Mouse (Mus musculus): ENCODE results near the gene Pbx2.

Pbx2 gene

DNA sequence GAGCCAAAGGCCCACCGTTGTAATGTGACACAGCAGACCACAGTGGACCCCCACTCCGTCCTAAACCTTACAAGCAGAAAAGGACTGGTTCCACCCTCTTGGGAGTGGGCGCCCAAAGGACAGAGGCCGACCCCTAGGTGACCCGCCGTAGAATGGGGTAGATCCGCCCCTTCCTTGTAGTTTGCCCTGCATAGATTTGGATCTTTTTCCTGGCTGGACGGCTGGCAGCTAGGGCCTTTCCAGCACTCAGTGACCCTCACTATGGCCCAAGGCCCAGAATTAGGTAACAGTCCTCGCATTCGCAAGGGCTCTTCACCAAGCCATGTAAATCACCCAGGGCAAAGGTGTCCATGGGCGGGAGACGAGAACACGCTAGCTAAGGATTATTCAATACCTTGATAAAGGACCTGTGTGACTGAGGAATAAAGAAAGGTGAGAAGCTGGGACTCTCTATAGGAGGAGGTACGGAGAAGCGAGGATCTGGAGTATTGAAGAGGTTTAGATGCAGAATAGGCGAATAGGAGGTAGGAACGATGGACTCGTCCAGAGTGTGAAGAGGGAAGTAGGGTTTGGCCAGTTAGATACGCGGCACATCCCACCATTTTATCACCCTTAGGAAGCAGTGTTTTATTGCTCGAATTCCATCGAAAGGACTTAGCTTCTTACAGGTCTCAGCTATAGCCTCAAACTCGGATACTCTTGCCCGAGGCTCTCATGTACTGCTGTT lies 13.6 kb downstream of the Pbx2 start:
- no peak for DNase-seq

DNA sequence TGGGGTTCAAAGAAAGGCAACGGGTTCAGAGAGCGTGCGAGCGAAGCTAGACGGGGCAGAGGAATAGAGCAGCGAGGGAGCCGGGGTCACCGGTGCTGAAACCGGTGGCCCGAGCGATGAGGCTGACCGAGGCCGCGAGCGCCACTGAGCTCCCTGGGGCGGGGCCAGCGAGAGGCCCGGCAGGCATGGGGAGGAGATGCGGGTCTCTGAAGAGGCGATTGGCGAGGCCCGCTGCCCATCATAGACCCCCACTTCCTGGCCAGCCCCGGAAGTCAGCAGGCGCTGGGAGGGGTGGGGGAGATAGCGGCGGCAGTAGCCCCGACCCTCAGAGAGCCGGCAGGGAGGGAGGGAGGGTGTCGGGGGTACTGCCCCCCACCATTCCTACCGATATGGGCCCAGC lies 14.5 kb downstream of the Pbx2 start:
- DNase-seq, result peak; percentile 97 to 99

DNA sequence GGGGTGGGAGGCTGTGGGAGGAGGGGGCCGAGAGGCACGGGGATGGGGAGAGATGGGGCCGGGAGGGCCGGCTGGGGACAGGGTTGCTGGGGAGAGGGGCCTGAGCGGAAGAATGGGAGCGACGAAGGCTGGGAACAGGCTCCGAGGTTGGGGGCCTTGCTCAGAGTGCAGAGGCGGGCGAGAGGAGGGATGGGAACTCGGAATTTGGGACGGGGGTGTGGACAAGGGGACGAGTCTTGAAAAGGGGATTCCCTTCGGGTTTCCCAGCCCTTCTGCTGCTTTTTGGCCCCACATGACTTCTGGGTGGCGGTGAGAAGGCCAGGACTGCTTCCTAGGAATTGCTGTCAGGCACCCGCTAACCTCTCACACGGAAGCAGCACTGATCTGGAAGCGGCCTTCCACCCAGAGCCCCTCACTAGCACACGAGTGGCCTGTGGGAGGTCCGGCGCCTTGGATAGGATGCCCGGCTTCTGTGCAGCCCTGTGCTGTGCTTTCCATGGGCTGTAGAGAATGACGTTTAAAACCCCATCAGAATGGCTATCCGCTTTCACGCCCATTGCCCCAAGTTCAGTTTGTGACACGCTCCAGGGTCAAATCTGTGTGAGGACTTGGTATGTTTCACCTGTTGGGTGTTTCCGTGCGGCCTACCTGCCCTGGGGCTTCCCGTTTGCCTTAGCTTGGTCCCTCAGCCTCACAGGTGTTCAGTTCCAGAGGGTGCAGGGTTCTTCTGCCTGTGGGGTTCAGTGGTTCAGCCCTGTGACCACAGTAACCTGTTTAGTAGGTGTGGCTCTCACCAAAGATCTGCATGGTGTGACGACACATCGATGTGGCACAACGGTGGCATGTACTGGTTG lies 15.3 kb downstream of the Pbx2 start:
- peak in 1 of 2 experiments; percentile 39 for DNase-seq

DNA sequence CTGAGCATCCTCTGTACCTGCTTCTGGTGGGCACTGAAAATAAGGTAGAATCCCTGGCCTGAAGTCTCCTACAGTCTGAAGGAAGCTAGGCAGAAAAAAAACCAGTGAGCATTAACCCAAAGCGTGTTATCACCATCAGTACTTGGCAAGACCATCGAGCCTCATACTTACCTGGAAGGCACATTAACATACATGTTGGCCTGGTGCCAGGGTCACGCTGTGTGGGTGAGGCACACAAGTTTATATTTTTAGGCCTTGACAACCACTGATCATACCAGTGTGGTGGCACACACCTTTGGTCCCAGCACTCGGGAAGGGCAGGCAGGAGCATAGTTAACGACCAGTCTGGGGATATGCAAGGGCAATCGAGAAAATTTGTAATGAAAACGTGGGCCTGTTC lies 16.9 kb downstream of the Pbx2 start:
- DNase-seq, result peak; percentile 42 to 71

DNA sequence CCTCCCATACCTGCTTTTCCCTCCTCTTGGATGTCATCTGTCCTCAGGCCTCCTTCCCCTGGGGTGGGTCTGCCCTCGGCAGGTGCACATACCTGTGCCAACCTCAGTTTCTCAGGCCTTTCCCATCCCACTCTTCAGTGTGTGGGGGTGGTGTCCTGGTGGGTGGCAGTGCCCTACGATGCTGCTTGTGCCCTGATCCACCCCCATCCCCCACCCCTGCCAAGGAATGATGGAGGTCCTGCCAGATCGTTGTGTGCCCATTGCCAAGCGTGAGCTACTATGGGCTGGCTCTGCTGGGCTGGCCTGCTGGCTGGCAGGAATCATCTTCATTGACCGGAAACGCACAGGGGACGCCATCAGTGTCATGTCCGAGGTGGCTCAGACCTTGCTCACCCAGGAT lies 20.0 kb downstream of the Pbx2 start:
- peak in 1 of 2 experiments; percentile 35 for DNase-seq

DNA sequence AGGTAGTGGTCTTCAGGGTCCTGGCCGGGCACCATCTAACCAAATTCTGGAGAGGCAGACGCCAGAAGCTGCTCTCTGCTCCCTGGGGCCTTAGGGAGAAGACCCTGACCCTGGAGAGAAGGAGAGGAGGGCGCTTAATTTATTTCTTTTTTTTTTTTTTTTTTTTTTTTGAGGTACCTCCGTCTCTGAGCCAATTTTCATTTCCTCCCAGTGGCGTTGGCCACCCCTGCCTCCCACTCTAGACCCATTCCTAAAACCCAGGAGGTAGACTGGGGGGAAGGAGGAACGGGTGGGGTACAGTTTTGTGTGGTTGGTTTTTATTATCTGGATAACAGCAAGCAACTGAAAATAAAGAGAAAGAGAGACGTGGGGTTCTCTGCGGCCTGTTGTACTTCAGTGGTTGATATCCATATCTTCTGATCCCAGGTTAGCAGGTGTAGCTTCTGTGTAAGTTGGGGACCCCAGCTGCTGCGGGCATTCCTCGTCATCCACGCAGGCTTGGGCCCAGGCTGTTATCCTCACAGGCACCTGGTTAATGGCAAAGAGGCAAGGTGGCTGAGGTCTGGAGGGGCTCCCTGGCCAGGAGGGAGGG lies 22.1 kb downstream of the Pbx2 start:
- DNase-seq, result no peak

DNA sequence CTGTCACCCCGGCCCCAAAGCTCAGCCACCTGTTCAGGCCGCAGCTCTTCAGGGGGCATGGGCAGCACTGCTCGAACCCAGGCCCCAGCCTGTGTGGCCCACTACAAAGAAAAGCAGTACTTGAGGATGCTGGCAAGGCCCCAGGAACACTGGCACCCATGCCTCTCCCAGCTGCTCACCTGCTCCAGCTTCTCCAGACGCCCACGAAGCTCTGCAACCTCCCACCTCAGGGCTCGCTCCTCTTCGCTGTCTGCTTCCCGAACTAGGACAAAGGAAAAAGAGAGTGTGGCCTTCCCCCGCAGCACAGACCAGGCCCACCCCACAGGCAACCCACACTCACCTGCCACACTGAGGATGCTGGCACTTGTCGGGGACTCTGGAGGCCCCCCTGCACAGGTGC lies 22.8 kb downstream of the Pbx2 start:
- no peak for DNase-seq

DNA sequence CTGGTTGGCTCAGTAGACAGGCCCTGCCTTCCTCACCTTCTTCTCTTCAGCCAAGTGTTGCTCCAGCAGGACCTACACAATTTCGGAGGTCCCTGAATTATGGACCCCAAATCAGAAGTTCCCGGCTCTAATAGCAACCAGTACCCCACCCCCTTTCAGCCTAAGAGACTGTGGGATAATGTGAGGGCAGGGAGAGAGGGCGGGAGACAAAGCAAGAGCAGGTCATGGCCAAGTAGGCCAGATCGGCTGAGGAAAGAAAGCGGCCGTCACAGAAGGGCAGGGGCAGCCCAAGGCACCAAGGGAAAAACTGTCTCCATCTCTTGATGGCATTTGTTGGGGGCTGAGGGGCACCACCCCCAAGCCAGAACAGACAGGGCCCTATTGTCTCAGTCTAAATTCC lies 24.8 kb downstream of the Pbx2 start, which contains the start of gene Egfl8:
Gene Egfl8 (minus strand): TSS at position 101 of the 400 bp plus-strand sequence.
- no peak for DNase-seq

DNA sequence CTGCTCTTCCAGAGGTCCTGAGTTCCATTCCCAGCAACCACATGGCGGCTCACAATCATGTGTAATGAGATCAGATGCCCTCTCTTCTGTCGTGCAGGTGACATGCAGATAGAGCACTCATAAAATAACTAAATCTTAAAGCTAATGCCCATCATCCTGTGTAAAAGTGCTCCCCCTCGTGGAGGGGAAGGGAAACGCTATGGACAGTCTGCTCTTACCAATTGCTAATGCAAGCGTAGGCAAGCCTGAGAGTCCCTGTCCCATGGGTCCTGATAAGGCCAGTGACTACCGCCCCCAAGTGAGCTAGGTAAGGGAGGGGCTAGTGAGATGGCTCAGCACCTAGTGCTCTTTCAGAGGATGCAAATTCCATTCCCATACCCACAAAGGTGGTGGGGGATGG lies 27.9 kb downstream of the Pbx2 start:
- DNase-seq, result peak; percentile 72 to 85

DNA sequence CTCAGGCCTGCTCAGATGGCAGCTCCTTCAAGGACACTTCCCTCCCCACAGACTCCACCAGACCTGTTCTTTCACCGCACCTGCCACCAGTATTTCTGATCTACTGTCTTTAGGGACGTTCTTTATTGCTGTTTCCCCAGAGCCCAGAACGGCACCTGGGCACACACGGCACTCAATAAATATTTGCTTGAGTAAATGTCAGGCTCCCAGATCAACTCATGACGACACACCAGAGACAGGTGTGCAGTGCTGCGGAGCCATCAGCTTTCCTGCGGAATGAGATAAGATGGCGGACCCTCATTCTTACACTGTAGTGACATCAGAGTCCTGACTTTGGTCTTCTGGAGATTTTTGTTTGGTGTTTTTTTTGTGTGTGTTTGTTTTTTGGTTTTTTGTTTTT lies 29.9 kb downstream of the Pbx2 start:
- DNase-seq, result no peak

DNA sequence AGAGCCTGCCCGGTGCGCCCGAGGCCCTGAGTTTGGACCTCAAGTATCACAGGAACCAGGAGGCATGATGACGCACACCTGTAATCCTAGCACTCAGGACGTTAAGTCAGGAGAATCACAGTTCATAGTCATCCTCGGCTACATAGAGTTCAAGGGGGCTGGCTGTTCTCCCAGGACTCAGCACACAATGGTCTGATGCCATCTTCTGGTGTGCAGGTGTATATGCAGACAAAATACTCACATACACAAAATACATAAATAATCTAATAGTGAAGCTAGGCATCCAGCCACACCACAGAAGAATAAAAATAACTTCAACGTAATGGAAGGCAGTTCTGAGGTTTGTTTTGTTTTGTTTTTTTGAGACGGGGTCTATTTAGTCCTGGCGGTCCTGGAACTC lies 32.1 kb downstream of the Pbx2 start:
- DNase-seq, result no peak

DNA sequence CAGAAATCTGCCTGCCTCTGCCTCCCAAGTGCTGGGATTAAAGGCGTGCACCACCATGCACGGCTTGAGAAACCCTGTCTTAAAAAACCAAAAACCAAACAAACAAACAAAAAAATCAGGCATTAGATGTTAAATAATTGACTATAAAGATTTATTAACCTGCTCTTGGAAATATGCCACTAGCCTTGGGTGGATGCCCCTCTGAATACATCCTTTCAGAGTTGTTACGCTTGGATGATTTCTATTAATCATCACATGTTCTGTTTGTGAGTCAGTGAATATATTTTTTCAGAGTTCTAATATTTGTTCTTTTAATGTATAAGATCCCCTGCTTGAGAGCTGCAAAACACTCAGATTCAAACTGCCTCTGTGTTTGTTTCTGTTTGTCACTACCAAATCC lies 33.9 kb downstream of the Pbx2 start:
- DNase-seq, result no peak

DNA sequence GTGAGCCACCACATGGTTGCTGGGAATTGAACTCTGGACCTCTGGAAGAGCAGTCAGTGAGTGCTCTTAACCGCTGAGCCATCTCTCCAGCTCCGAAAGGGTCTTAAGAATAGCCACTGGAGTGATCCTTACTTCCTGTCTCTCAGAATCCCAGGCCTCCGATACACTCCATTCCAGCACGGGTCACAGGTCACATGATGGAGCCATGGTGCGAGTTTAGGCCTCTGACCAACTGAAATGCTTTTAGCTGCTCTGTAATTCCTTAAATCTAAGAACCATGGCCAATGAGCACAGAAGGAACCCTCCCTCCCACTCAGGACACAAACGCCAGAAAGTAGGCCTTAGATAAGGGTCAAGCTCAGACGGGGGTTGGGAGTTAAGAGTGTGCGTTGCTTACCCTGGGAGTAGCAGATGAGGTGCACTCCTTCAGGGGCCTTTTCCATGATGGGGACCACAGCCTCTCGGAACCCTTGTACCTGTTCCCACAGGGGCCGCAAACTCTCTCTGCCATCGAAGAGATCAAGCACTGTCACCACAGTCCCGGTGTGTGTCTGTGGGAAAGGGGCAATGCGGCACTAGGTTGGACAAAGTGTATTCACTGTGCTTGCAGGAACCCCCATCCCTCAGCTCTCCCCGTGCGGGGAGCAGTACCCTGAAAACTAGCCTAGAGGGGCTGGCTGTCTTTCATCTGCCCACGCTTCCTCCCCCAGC lies 35.2 kb downstream of the Pbx2 start:
- no peak for DNase-seq

DNA sequence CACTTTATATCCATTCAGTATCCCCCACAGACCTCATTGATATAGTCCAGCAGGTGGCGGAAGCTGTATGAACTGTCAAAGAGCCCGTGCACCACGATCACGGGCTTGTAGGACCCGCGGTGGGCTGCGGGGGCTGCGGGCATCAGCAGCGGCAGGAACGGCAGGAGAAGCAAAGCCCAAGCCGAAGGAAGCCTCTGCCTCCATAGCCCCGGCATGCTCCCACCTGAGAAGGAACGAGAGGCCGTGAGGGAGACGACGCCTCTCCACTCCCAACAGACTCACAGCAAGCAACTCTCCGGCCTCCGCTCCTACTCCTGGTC lies 35.7 kb downstream of the Pbx2 start:
- no peak for DNase-seq

DNA sequence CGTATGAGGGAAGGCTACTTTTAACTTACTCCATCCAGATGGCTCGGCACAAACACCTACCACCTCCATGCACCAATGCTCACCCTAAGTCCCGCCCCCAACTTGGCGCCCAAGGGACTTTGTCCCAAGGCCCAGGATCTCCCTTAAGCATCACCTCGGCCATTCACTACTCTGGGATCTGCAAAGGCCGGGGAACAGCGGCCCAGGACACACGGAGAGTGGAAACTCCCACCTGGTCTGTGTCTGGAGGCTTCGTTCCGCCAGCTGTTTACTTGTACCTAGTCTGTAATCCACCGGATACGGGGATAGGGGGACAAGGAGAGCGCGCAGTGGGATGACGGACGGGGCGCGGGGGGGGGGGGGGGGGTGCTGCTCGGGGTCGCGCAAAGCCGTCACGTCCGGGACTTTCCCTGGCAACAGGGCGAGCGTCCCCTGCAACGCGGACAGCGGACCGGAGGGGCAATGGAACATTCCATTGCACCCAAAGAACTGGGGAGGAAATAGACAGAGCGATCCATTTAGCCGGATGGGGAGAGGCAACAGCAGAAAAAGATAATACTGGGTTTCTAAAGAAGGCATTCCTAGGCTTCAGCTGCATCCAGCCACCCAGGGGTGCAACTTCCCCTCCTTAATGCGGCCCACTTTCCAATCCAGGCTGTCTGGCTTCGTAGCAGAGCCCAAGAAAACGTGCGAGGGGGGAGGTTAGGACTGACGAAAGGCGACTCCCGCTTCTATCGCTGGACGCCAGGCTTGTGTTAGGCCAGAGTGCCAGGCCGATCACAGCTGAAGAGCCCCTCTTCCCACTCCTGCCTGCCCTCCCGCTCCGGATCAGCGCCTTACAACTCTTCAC lies 36.3 kb downstream of the Pbx2 start:
- DNase-seq, result peak; percentile 87 to 92

DNA sequence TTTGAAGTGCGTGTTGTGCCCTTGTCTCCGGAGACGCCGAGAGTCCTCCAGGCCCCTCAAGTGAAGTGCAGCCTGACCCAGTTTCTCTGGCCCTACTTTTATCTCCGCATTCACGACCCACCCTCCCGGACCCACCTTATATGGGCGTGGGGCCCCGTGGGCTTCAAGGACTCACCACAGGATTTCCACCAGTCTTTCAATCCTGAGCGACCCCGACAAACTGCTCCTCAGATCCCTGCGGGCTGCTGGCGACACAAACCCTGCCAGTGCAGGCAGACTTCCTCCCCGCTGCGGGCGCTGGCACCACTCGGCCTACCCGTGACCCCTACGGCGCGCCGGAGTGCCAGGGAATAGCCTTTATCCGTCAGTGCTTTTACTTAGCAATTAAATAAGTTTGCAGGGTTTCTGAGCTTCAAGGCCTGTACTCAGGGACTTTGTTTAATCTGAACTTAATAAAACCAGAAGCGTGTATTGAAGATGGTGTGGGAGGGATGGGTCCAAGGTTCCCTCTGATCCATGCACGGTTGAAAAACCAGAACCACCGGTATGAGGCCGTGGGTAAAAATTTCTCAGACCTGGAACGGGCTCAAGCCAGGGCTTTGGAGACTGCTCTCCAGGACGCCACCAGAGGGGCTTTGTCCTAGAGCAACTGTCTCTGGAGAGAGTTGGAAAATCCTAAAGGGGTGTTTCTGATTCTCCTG lies 37.0 kb downstream of the Pbx2 start, which contains the start of gene Ppt2:
Gene Ppt2 (minus strand): TSS at position 568 of the 701 bp plus-strand sequence.
- DNase-seq, result peak; percentile 89 to 92

DNA sequence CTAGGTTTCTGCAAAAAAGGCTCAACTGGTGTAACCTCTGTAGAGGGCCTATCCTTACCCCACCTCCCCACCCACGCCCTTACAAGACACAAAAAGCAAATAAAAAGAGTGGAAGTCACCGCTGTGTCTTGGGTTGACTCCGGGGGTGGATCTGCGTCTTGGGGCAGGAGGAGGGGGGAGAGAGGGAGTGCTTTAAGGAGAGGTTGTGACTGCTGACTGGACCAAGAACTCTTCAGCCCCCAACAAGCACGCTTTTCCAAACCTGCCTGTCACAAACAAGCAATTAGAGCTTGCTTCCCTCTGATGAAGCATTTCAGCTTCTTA lies 37.5 kb downstream of the Pbx2 start:
- DNase-seq, result no peak

DNA sequence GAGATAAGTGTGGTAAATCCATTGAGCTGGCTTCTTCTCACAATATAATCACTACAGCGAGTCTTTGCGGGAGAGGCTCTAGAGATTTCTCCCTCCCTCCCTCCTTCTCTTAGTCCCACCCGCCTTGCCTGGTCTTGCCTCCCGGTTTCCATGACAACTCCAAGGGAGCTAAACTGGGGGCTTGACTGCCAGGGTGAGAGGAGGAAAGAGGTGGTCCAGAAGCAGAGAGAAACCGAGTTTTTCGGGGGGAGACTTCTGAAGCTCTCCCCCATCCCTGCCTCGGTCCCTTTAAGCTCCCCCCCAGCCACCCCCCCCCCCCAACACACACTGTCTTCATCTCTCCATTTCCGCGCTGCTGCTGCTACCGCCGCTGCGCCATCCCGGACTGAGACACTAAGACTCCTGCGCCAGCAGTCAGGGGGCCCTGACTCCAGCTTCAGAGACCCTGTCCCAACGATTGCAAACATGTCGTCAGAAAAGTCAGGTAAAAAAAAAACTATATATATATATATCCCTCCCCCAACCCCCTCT lies 38.2 kb downstream of the Pbx2 start, which contains the start of gene Prrt1:
Gene Prrt1 (plus strand): TSS at position 313 of the 531 bp plus-strand sequence.
- peak; percentile 73 to 75 for DNase-seq

DNA sequence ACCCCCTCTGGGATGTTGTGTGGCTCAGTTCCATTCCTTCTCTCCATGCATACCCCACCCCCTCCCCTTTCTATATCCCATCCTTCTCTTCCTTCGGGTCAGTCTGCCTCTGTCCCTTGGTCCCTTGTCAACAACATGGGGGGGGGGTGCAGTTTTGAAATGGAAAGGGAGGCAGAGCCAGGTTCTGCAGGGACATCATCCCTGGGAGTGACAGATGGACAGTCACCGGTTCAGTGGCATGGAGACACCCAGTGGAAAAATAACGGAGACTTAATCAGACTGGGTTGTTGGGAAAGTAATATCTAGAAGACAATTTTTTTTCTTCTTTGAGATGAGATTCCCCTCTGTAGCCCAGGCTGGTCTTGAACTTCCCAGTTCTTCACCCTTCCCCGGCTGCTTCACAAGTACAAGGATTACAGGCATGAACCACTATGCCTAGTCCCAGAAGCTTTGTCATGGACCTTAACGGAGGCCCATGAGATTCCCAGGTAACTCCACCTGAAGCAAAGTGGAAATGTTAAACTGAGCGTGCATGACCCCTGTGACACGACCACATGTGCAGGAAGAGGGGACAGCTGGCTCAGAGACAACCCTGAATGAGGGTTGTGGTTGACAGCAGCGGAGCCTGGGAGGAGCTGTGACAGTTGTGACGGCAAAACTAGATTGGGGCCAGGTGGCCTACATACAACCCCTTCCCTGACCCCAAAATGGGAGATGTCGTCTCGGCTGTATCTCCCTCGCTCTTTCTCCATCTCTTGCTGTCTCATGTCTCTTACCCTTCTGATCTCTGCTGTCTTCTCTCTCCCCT lies 38.9 kb downstream of the Pbx2 start:
- DNase-seq, result peak; percentile 71 to 83

DNA sequence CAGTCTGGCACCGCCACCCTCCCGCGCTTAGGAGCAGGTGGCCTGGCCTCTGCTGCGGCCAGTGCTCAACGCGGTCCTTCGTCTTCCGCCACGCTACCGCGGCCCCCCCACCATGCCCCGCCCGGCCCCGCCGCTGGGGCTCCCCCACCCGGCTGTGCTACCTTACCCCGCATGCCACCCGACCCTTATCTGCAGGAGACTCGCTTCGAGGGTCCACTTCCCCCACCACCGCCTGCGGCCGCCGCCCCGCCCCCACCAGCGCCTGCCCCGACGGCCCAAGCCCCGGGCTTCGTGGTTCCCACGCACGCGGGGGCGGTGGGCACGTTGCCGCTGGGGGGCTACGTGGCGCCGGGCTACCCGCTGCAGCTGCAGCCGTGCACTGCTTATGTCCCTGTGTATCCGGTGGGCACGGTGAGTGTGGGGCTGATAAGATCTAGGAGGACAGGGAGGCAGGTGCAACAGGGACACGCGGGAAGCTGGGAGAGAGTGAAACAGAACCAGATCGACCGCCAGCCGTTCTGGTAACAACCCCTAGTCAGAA lies 39.8 kb downstream of the Pbx2 start:
- DNase-seq, result peak; percentile 72 to 78

Measured in cerebellum, postnatal 25 days (tissue).